Mouse (Mus musculus): Measurements from ENCODE around the gene Pglyrp2. TPM values are rescaled to one million over a fixed set of nuclear protein-coding genes. Genes with fewer than 3 reads are reported as not detected.

Gene Pglyrp2
- polyA plus RNA-seq, 1 experiment from 2014 or later: not detected

DNA sequence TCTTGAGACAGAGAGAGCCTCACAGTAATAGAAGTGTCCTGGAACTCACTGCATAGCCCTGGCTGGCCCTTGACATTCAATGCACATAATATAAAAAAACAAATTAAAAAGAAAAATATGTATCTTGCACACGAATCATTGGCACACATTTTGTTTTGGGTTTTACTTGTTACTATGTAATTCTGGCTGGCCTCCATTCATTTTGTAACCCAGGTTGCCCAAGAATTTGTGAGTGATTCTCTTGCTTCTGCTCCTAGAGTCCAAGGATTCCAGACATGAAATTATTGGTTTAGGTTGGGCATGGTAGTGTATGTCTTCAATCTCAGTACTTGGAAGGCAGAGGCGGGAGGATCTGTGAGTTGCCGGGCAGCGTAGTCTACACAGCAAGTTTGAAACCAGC lies 13.1 kb upstream of the Pglyrp2 start:
- H3K27me3 ChIP-seq: peaks cover 5% of the 10 kb centered on the region; the same call in 1 of the 2 replicates
- ATAC-seq (ENCODE audit: low FRiP score, low read depth): no peak
- WGBS: 89% methylated on average over 4 of the region's 4 CpGs

DNA sequence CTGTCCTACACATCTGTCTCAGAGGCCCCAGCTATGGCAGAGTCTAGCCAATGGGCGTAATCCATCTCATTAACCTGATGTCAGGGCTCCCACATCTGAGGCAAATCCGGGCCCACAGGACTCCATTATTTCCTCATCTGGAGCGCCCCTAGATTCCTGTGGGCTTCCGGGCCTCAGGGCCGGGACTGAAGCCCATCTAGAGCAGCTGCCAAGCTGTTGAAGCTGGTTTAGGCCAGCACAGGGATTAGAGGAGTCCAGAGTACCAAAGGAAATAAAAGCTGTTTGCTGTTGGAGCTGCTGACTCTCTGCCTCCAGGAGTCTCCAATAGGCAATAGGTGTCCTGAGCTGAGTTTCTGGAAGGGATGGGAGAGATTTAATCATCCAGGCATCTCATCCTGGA lies 11.2 kb upstream of the Pglyrp2 start:
- no peaks in the 10 kb centered on the region for H3K27me3 ChIP-seq
- 75% methylated on average over 5 of the region's 5 CpGs for WGBS
- H3K4me2 ChIP-seq (replicated peaks): no peak overlapping the region
- no peak overlapping the region for H3K27ac ChIP-seq (replicated peaks)
- no peak overlapping the region for H3K4me3 ChIP-seq
- H3K9me3 ChIP-seq: no peaks in the 10 kb centered on the region
- H3K4me1 ChIP-seq: no peaks in the 10 kb centered on the region
- no peaks in the 10 kb centered on the region for H3K36me3 ChIP-seq
- H3K9ac ChIP-seq (replicated peaks): no peak overlapping the region
- ATAC-seq (ENCODE audit: low FRiP score, low read depth): no peak

More for the DNA sequence above, 13.1 kb upstream of the Pglyrp2 start:
- no peaks in the 10 kb centered on the region for H3K4me1 ChIP-seq
- no peak overlapping the region for H3K27ac ChIP-seq (replicated peaks)
- no peak overlapping the region for H3K9ac ChIP-seq (replicated peaks)
- H3K36me3 ChIP-seq: no peaks in the 10 kb centered on the region
- no peaks in the 10 kb centered on the region for H3K9me3 ChIP-seq
- no peak overlapping the region for H3K4me3 ChIP-seq
- no peak overlapping the region for H3K4me2 ChIP-seq (replicated peaks)

GRCm38 (mm10) chr17:32434324-32434723 lies 10.4 kb upstream of the Pglyrp2 start:
- Histone ChIP-seq H3K9ac (replicated peaks) (no peak overlapping the region), H3K27ac (replicated peaks) (no peak overlapping the region), H3K4me3 (no peak overlapping the region), H3K27me3 (no peaks in the 10 kb centered on the region), H3K9me3 (no peaks in the 10 kb centered on the region), H3K4me1 (no peaks in the 10 kb centered on the region), H3K36me3 (no peaks in the 10 kb centered on the region), H3K4me2 (replicated peaks) (no peak overlapping the region)
- ATAC-seq (ENCODE audit: low FRiP score, low read depth): no peak
- 73% methylated on average over 4 of the region's 4 CpGs for WGBS

DNA sequence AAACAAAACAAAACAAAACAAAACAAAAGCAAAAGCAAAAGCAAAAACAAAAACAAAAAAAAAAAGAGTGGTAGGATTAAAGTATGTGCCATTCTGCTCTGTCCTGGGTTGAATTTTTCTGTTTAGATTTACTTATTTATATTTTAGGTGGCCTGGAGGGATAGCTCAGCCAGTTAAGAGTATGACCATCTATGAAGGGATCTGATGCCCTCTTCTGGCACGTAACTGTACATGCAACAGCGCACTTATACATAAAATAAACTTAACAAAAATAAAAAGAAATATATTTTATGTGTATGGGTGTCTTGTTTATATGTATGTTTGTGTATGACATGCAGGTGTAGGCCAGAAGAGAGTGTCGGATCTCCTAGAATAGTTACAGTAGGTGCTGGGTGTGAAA lies 8.0 kb upstream of the Pglyrp2 start:
- Histone ChIP-seq H3K27ac (replicated peaks) (no peak overlapping the region), H3K27me3 (0 out of 2 replicates have a peak, but pooled peaks cover 2% of the 10 kb centered on the region), H3K9me3 (no peaks in the 10 kb centered on the region), H3K36me3 (no peaks in the 10 kb centered on the region), H3K9ac (replicated peaks) (no peak overlapping the region), H3K4me2 (replicated peaks) (no peak overlapping the region), H3K4me3 (no peak overlapping the region), H3K4me1 (no peaks in the 10 kb centered on the region)
- ATAC-seq (ENCODE audit: low FRiP score, low read depth): no peak
- WGBS: 62% methylated on average over 3 of the region's 3 CpGs

DNA sequence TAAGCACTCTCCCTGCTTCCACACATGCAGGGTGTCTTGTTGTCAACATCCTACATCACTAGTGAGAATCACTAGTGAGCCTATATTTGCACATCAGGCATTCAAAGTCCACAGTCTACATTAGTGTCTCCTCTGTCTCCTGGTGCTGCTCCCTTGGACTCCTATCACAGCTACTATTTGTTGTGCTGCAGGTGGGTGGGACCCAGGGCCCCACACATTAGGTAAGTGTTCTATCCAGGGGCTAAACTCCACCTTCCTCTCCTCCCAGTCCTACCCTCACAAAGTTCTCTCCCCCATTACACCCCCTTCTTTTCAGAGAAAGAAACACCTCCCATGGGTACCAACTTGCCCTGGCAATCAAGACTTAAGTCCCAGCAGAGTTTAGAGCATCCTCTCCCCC lies 2.6 kb upstream of the Pglyrp2 start:
- H3K4me2 ChIP-seq (replicated peaks): no peak overlapping the region
- H3K4me3 ChIP-seq: no peak overlapping the region
- H3K27ac ChIP-seq (replicated peaks): no peak overlapping the region
- no peak overlapping the region for H3K9ac ChIP-seq (replicated peaks)
- no peak for ATAC-seq (ENCODE audit: low FRiP score, low read depth)
- no peaks in the 10 kb centered on the region for H3K9me3 ChIP-seq
- H3K36me3 ChIP-seq: no peaks in the 10 kb centered on the region
- no peaks in the 10 kb centered on the region for H3K4me1 ChIP-seq
- H3K27me3 ChIP-seq: 0 out of 2 replicates have a peak, but pooled peaks cover 5% of the 10 kb centered on the region

DNA sequence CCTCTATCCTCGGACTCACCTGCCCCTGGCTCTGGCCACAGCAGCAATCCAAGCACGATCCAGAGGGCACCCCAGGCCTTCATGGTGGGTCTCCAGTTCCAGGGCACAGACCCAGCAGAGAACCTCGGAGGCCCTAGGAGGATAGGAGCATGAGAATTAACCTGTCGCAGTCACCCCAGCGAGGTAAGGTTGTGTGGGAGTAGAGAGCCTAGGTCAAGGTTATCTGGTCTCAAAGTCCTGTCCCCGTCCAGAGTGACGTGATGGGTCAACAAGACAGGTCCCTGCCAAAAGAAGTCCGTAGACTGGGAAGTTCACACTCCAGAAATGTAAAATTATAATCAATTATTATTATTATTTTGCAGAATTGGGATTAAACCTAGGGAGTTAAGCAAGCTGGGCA lies 3.2 kb downstream of the Pglyrp2 start:
- H3K4me2 ChIP-seq (replicated peaks): no peak overlapping the region
- WGBS: 78% methylated on average over 8 of the region's 8 CpGs
- H3K4me1 ChIP-seq: no peaks in the 10 kb centered on the region
- no peak overlapping the region for H3K4me3 ChIP-seq
- peaks cover 11% of the 10 kb centered on the region for H3K27me3 ChIP-seq
- H3K9ac ChIP-seq (replicated peaks): no peak overlapping the region
- ATAC-seq (ENCODE audit: low FRiP score, low read depth): no peak
- H3K27ac ChIP-seq (replicated peaks): no peak overlapping the region
- no peaks in the 10 kb centered on the region for H3K9me3 ChIP-seq
- H3K36me3 ChIP-seq: no peaks in the 10 kb centered on the region

DNA sequence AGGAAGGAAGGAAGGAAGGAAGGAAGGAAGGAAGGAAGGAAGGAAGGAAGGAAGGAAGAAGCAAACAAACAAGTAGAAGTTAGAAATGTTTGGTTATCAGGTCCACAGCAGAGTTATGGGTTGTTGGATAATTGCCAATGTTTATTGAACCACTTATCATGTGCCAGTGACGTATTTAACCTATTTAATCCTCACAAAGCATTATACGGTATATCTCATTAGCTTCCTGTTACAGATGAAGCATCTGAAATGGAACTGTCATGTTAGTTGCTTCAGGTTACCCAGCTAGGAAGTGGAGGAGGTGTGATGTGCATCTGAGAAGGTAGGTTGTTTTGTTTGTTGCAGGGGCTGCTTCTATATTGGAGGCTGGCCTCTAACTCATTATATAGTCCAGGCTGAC lies 4.0 kb downstream of the Pglyrp2 start:
- peaks cover 19% of the 10 kb centered on the region for H3K27me3 ChIP-seq
- no peaks in the 10 kb centered on the region for H3K36me3 ChIP-seq
- ATAC-seq (ENCODE audit: low FRiP score, low read depth): no peak
- no peak overlapping the region for H3K4me3 ChIP-seq
- no peak overlapping the region for H3K27ac ChIP-seq (replicated peaks)
- WGBS: 83% methylated on average over 2 of the region's 2 CpGs
- H3K4me2 ChIP-seq (replicated peaks): no peak overlapping the region
- H3K9me3 ChIP-seq: no peaks in the 10 kb centered on the region
- no peak overlapping the region for H3K9ac ChIP-seq (replicated peaks)
- no peaks in the 10 kb centered on the region for H3K4me1 ChIP-seq

- H3K4me2 ChIP-seq (replicated peaks): no peak overlapping the region
- peaks cover 20% of the 10 kb centered on the region for H3K27me3 ChIP-seq
- no peaks in the 10 kb centered on the region for H3K4me1 ChIP-seq
- H3K9ac ChIP-seq (replicated peaks): no peak overlapping the region
- no peak overlapping the region for H3K27ac ChIP-seq (replicated peaks)
- H3K4me3 ChIP-seq: no peak overlapping the region
- H3K9me3 ChIP-seq: no peaks in the 10 kb centered on the region
- no peaks in the 10 kb centered on the region for H3K36me3 ChIP-seq
- ATAC-seq (ENCODE audit: low FRiP score, low read depth): no peak
- 93% methylated on average over 14 of the region's 14 CpGs for WGBS
These were observed 7.2 kb downstream of the Pglyrp2 start for GRCm38 (mm10) chr17:32416771-32417170.

- Histone ChIP-seq H3K9me3 (no peaks in the 10 kb centered on the region), H3K4me3 (no peak overlapping the region), H3K4me1 (no peaks in the 10 kb centered on the region), H3K4me2 (replicated peaks) (no peak overlapping the region), H3K36me3 (no peaks in the 10 kb centered on the region), H3K27me3 (peaks cover 20% of the 10 kb centered on the region), H3K27ac (replicated peaks) (no peak overlapping the region), H3K9ac (replicated peaks) (no peak overlapping the region)
- no peak for ATAC-seq (ENCODE audit: low FRiP score, low read depth)
- WGBS: 44% methylated on average over 24 of the region's 24 CpGs
These were observed 8.4 kb downstream of the Pglyrp2 start for GRCm38 (mm10) chr17:32415417-32416020.

- Histone ChIP-seq H3K4me3 (no peak overlapping the region), H3K9me3 (no peaks in the 10 kb centered on the region), H3K4me1 (no peaks in the 10 kb centered on the region), H3K4me2 (replicated peaks) (no peak overlapping the region), H3K27ac (replicated peaks) (no peak overlapping the region), H3K9ac (replicated peaks) (no peak overlapping the region), H3K27me3 (peaks cover 20% of the 10 kb centered on the region), H3K36me3 (no peaks in the 10 kb centered on the region)
- ATAC-seq (ENCODE audit: low FRiP score, low read depth): no peak
- WGBS: 89% methylated on average over 6 of the region's 6 CpGs
These were observed 12.1 kb downstream of the Pglyrp2 start for GRCm38 (mm10) chr17:32411898-32412297.

GRCm38 (mm10) chr17:32403417-32403816 lies 20.6 kb downstream of the Pglyrp2 start, which contains the start of gene Rasal3:
TSS of gene Rasal3 (minus strand) at chr17:32403583.
- no peaks in the 10 kb centered on the region for H3K36me3 ChIP-seq
- H3K4me2 ChIP-seq (replicated peaks): no peak within 1 kb of the TSS
- ATAC-seq (ENCODE audit: low FRiP score, low read depth): no peak
- no peak within 1 kb of the TSS for H3K9ac ChIP-seq (replicated peaks)
- no peak within 1 kb of the TSS for H3K4me3 ChIP-seq
- peaks cover 12% of the 10 kb centered on the region for H3K27me3 ChIP-seq
- WGBS: 81% methylated on average over 8 of the region's 8 CpGs
- no peaks in the 10 kb centered on the region for H3K4me1 ChIP-seq
- no peak within 1 kb of the TSS for H3K27ac ChIP-seq (replicated peaks)
- no peaks in the 10 kb centered on the region for H3K9me3 ChIP-seq

GRCm38 (mm10) chr17:32402779-32403157 lies 21.2 kb downstream of the Pglyrp2 start:
- no peak overlapping the region for H3K4me3 ChIP-seq
- H3K9ac ChIP-seq (replicated peaks): no peak overlapping the region
- no peaks in the 10 kb centered on the region for H3K36me3 ChIP-seq
- H3K4me2 ChIP-seq (replicated peaks): no peak overlapping the region
- H3K27me3 ChIP-seq: peaks cover 19% of the 10 kb centered on the region
- H3K4me1 ChIP-seq: no peaks in the 10 kb centered on the region
- H3K27ac ChIP-seq (replicated peaks): no peak overlapping the region
- WGBS: 72% methylated on average over 11 of the region's 11 CpGs
- H3K9me3 ChIP-seq: no peaks in the 10 kb centered on the region
- ATAC-seq (ENCODE audit: low FRiP score, low read depth): no peak
